Mouse (Mus musculus) retina, adult 2 months (tissue): ENCODE results near the gene Gm9944.

Experiments used
- DNase-seq: peaks from one replicate; pipeline ENCODE4 v3.0.0-alpha.2; 2012; ENCODE audit warnings: low read depth, low spot score

The Gm9944 gene

GRCm38 (mm10) chr4:144453217-144453616 lies at the start of gene Gm9944:
Gene Gm9944 (minus strand): TSS chr4:144453317.
- DNase-seq: no peak

- DNase-seq: no peak
Observed at GRCm38 (mm10) chr4:144493331-144493730, 40.2 kb upstream of the Gm9944 start.

GRCm38 (mm10) chr4:144468091-144468490 lies 15.0 kb upstream of the Gm9944 start:
- no peak for DNase-seq

GRCm38 (mm10) chr4:144465206-144465605 lies 12.1 kb upstream of the Gm9944 start:
- DNase-seq: no peak

- DNase-seq: no peak
Observed at GRCm38 (mm10) chr4:144463656-144464055, 10.5 kb upstream of the Gm9944 start, which contains the start of gene Aadacl3. Gene Aadacl3 (minus strand): TSS chr4:144463756.

DNA sequence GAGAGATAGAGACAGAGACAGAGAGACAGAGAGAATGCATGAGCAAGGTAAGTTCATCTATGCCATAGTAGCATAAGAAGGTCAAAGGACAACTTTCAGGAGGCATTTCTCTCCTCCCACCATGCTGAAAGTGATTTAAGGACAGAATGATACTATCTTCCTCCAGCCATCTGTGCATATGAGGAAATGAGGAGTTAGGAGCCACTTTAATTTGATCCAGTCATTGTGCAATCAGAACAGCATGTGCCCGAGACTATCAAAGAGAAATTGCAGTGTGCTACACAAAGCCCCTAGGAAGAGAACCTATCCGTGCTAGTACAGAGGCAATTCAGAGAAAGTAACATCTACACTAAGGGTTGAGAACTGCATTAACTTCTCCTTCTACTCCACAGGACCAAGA lies 4.6 kb downstream of the Gm9944 start:
- no peak for DNase-seq

- DNase-seq: no peak
Observed at GRCm38 (mm10) chr4:144441582-144441981, 11.5 kb downstream of the Gm9944 start.

- no peak for DNase-seq
Observed at GRCm38 (mm10) chr4:144441095-144441494, 12.0 kb downstream of the Gm9944 start.

DNA sequence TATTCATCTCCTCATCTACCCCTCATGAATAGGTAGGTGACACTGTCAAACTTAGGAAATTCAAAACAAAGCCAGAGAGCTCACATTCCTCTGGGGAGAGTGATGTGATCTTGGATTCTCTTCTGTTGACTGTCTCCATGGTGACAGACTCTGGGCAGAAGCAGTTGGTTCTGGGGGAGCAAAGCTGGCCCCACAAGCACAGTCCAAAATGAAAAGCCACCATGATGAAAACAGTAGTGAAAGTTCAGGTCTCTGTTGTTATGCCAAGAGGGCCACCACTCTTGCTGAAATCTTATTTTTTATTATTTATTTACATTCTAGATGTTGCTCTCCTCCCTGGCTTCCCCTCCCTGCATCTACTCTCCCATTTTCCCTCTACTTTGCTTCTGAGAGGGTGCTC lies 14.4 kb downstream of the Gm9944 start, which contains the start of gene 1700012P22Rik:
1700012P22Rik (minus strand) TSS at position 101 of the 400 bp plus-strand sequence.
- DNase-seq: no peak

GRCm38 (mm10) chr4:144433216-144433615 lies 19.9 kb downstream of the Gm9944 start:
- DNase-seq: no peak

DNA sequence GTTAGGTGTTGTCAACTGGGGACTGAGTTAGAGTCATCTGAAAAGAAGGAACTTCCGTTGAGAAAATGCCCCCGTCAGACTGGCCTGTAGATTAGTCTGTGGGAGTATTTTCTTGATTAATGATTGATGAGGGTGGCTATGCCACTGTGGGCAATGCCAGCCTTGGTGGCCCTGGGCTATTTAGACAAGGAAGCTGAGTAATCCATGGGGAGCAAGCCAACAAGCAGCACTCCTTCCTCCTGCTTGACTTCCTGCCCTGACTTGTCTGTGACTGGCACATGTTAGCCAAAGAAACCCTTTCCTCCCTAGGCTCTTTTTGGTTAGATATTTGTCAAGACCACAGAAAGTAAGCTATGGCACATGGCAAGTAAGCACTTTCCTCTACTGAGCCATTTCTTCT lies 22.4 kb downstream of the Gm9944 start:
- DNase-seq: no peak

DNA sequence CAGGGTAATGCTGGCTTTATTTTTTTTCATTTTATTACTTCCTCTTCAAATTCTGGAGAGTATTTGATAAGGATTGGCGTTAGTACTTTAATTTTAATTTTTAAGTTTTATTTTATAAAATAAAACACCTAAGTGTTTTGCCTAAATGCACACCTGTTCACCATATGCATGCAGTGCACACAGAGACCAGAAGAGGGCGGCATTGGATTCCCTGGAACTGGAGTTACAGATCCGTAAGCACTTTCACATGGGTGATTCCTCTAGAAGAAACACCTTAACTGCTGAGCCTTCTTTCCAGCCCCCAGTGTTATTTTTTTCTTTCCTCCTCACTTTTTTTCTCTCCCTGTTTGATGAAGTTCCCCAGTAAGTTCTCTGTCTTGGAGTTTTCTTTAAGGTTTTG lies 24.2 kb downstream of the Gm9944 start:
- no peak for DNase-seq

DNA sequence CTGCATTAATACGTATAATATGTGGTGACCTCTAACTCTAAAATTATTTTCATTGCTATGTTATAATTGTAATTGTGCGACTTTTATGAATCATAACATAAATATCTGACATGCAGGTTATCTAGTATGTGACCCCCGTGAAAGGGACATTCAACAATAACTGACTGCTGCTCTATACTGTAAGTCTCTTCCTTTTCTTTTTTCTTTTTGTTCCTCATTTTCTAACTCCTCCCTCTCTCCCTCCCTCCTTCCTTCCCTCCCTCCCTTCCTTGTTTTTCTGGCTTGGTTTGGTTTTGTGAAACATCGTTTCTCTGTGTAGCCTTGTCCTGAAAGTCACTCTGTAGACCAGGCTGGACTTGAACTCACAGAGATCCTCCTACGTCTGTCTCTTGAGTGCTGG lies 28.5 kb downstream of the Gm9944 start:
- DNase-seq: no peak

DNA sequence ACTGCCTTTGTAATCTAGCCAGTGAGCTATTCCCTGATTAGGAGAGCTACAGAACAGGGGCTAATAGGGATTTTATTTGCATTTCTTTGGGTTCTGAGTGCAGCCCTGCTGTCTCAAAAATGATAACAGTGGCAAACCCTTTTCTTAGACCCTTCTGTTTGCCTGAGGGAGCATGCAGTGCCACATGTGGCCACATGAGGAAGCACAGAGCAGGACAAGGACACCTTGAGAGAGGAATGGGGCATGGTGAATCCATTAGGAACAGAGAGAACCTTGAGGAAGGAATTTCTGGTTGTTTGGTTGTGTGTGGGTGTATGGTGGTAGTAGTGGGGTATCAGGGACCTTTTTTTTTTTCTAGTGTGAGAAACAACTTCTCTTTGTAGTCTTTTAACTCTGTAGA lies 32.5 kb downstream of the Gm9944 start:
- DNase-seq: no peak

DNA sequence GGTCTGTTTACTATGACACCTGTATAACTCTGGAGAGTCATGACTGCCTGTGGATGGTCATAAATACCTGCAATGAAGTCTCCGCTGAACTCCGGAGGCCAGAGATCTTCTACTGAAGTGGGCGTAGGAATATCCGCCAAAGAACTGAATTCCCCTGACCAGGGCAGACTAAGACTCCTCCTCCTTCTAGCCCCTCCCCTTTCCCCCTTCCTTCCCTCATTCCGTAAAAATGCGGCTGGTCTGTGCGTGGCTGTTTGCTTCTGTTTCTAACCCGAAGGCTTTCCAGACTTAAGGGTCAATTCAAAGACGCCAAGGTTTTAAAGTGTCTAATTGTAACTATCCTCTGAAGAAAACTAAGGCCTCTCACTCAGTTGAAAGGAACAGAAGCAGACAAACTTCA lies 44.8 kb downstream of the Gm9944 start, which contains the start of gene Pramef12:
Pramef12 (minus strand) TSS at position 175 of the 400 bp plus-strand sequence.
- no peak for DNase-seq

DNA sequence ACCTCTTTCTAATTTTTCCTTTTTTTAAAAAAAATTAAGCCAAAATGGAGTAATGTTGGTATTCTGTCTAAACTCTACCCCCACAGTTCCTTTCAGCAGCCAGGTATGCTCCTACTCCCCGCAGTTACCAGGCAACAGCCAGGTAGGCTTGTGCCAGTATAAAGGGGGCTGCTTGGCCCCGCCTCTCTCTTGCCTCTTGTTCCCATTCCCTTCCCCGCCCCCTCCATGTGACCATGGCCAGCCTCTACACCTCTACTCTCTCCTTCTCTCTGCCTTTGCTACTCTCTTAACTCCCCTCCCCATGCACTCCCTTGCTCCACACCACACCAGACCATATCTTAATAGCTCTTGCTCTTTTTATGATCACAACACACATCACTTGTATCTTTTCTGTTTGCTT lies 46.9 kb downstream of the Gm9944 start:
- no peak for DNase-seq

GRCm38 (mm10) chr4:144404456-144405086 lies 48.5 kb downstream of the Gm9944 start:
- no peak for DNase-seq
